Mouse (Mus musculus) granulocyte monocyte progenitor cell, adult 5-6 weeks (primary cell): ENCODE results near the gene Zap70. TPM values are rescaled to one million over a fixed set of nuclear protein-coding genes. Genes with fewer than 3 reads are reported as not detected.

Experiments used
- ATAC-seq: replicated peaks from 2 replicates; pipeline ENCODE4 v1.8.0; 2016; ENCODE audit warnings: mild to moderate bottlenecking, moderate TSS enrichment, inconsistent platforms; ENCODE audit not compliant: poor library complexity, severe bottlenecking
- total RNA-seq, 2 experiments: library from RNA; stranded (forward) in 1 of 2; stranded (reverse) in 1 of 2; fragments of 200-712, 200-1000 nt in 1 of 2; fragments of >200 nt in 1 of 2; fragmentation: Nextera tagmentation in 1 of 2; gene quantifications; 2 replicates each; pipeline ENCODE4 v1.2.3; 2014 to 2017

Gene Zap70
- not detected in 2 replicates for total RNA-seq (2014; fragmentation: Nextera tagmentation)
- 0.13 TPM in 1 of 2 replicates, not detected in the other for total RNA-seq (2017)

GRCm38 (mm10) chr1:36761568-36761967, at the start of gene Zap70:
TSS of gene Zap70 (plus strand) at chr1:36761798.
- ATAC-seq = no peak

- ATAC-seq = no peak
Measured at GRCm38 (mm10) chr1:36714311-36714710, 47.3 kb upstream of the Zap70 start, which contains the start of gene Actr1b. TSS of gene Actr1b (minus strand) at chr1:36714422.

- peak; percentile 88 for ATAC-seq
Measured at GRCm38 (mm10) chr1:36718786-36719185, 42.8 kb upstream of the Zap70 start.

GRCm38 (mm10) chr1:36723146-36724056, 38.2 kb upstream of the Zap70 start:
- ATAC-seq = no peak

- ATAC-seq = no peak
Measured at GRCm38 (mm10) chr1:36724057-36724431, 37.6 kb upstream of the Zap70 start.

GRCm38 (mm10) chr1:36737300-36737699, 24.3 kb upstream of the Zap70 start:
- ATAC-seq = peak; percentile 96

- ATAC-seq = no peak
Measured at GRCm38 (mm10) chr1:36739231-36739630, 22.4 kb upstream of the Zap70 start.

GRCm38 (mm10) chr1:36743046-36743445, 18.6 kb upstream of the Zap70 start:
- ATAC-seq = no peak

GRCm38 (mm10) chr1:36744268-36744944, 17.2 kb upstream of the Zap70 start:
- peak; percentile 71 for ATAC-seq

- ATAC-seq = no peak
Measured at GRCm38 (mm10) chr1:36745661-36746060, 15.9 kb upstream of the Zap70 start.

- peak; percentile 61 for ATAC-seq
Measured at GRCm38 (mm10) chr1:36746452-36746851, 15.1 kb upstream of the Zap70 start.

- peak; percentile 55 for ATAC-seq
Measured at GRCm38 (mm10) chr1:36753932-36754675, 7.5 kb upstream of the Zap70 start.

- ATAC-seq = no peak
Measured at GRCm38 (mm10) chr1:36758553-36758952, 3.0 kb upstream of the Zap70 start.

GRCm38 (mm10) chr1:36759076-36759475, 2.5 kb upstream of the Zap70 start:
- ATAC-seq = no peak

GRCm38 (mm10) chr1:36760401-36760800, 1.2 kb upstream of the Zap70 start:
- ATAC-seq = no peak

- no peak for ATAC-seq
Measured at GRCm38 (mm10) chr1:36761061-36761460, 537 bp upstream of the Zap70 start.

GRCm38 (mm10) chr1:36766431-36767205, 5.0 kb downstream of the Zap70 start:
- no peak for ATAC-seq

GRCm38 (mm10) chr1:36767321-36767720, 5.7 kb downstream of the Zap70 start:
- no peak for ATAC-seq

GRCm38 (mm10) chr1:36768786-36769185, 7.2 kb downstream of the Zap70 start:
- no peak for ATAC-seq

- ATAC-seq = no peak
Measured at GRCm38 (mm10) chr1:36769951-36770350, 8.4 kb downstream of the Zap70 start.
